Mouse (Mus musculus) forebrain, postnatal 0 days (tissue): ENCODE data around the gene Polr2c. TPM values are rescaled to one million over a fixed set of nuclear protein-coding genes. Genes with fewer than 3 reads are reported as not detected.

ENCODE experiments used
- ATAC-seq: fragments of 200-750 bp; cut with Nextera tagmentation; 2 replicates; pipeline ENCODE4 v1.8.0; 2017; ENCODE audit warnings: mild to moderate bottlenecking, moderate library complexity
- DNase-seq: peaks from one replicate; pipeline ENCODE4 v3.0.0-alpha.2; 2015
- H3K27ac ChIP-seq: fragments of 300-500 bp; sonication (generic); 2 replicates; pipeline ENCODE4 v1.5.1; 2014; ENCODE audit warnings: low read depth, mild to moderate bottlenecking, antibody characterized with exemption, low read length, moderate library complexity, mixed read lengths
- H3K27me3 ChIP-seq: fragments of 300-500 bp; sonication (generic); 2 replicates; pipeline ENCODE4 v1.6.1; 2014; ENCODE audit warnings: mild to moderate bottlenecking, low read length, mixed read lengths; ENCODE audit not compliant: insufficient read depth
- H3K36me3 ChIP-seq: fragments of 300-500 bp; sonication (generic); 2 replicates; pipeline ENCODE4 v1.6.1; 2014; ENCODE audit warnings: mild to moderate bottlenecking, moderate library complexity; ENCODE audit not compliant: insufficient read depth
- H3K4me1 ChIP-seq: fragments of 300-500 bp; sonication (generic); 2 replicates; pipeline ENCODE4 v1.6.1; 2014; ENCODE audit warnings: antibody characterized with exemption; ENCODE audit not compliant: insufficient read depth
- H3K4me2 ChIP-seq: fragments of 300-500 bp; sonication (generic); 2 replicates; pipeline ENCODE4 v1.6.1; 2014; ENCODE audit warnings: low read depth, mild to moderate bottlenecking, moderate library complexity
- H3K4me3 ChIP-seq: fragments of 300-500 bp; sonication (generic); 2 replicates; pipeline ENCODE4 v1.5.1; 2014; ENCODE audit warnings: low read depth, low read length, mixed read lengths
- H3K9ac ChIP-seq: fragments of 300-500 bp; sonication (generic); 2 replicates; pipeline ENCODE4 v1.6.1; 2014; ENCODE audit warnings: mild to moderate bottlenecking
- H3K9me3 ChIP-seq: fragments of 300-500 bp; sonication (generic); 2 replicates; pipeline ENCODE4 v1.6.1; 2016; ENCODE audit warnings: low read length
- CTCF ChIP-seq: sonication (generic); IDR thresholded peaks from 2 replicates; pipeline ENCODE4 v1.5.1; 2016; ENCODE audit warnings: antibody characterized with exemption, control low read depth, low read depth
- WGBS: fragments of 180-500 bp; shearing (Covaris S2); extraction: QIAGEN DNeasy Blood & Tissue Kit; methylation state at CpG from one replicate; pipeline ENCODE4 v1.1.7; 2014; 5-methylcytosine and 5-hydroxymethylcytosine counted together
- polyA plus RNA-seq: library from polyadenylated mRNA; unstranded; fragments of >200 nt; fragmentation: Nextera tagmentation; extraction: Ambion mirVana; gene quantifications from 2 replicates; pipeline ENCODE4 v1.2.1, GENCODE M21; 2015
- total RNA-seq: library from RNA; depleted of rRNA; stranded (reverse); fragments of >200 nt; gene quantifications from 2 replicates; pipeline ENCODE4 v1.2.3, GENCODE M21; 2014

The Polr2c gene
- total and polyA plus RNA-seq, 2 experiments from 2014 or later, result 59.5 to 101 TPM

DNA sequence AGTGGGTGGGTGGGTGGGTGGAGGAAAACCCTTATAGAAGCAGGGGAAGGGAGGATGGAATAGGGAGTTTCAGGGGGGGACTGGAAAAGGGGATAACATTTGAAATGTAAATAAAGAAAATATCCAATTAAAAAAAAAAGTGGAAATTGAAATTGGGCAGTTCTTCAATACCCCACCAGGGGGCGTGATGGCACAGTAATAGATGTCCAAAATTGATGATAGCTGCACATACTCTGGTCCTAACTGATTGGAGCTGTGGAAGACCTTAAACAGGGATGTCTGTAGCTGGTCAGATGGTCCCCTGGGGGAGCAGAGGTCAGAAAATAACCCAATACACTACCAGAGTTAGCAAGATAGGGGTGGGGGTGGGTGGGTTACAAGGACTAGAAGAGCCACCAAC is 42.7 kb upstream of the Polr2c start:
- H3K4me3 ChIP-seq, result no peak overlapping the region
- peaks cover 6% of the 10 kb centered on the region; the same call in 1 of the 2 replicates for H3K4me1 ChIP-seq
- peak; percentile 64 for TF ChIP-seq CTCF
- no peaks in the 10 kb centered on the region for H3K9me3 ChIP-seq
- no peak overlapping the region for H3K9ac ChIP-seq
- WGBS, result 0% methylated on average over 1 of the region's 1 CpGs
- H3K27me3 ChIP-seq, result no peaks in the 10 kb centered on the region
- H3K36me3 ChIP-seq, result no peaks in the 10 kb centered on the region; the same call in 1 of the 2 replicates
- H3K4me2 ChIP-seq, result no peak overlapping the region
- no peak overlapping the region for H3K27ac ChIP-seq
- ATAC-seq (no peak), DNase-seq (peak; percentile 39)

DNA sequence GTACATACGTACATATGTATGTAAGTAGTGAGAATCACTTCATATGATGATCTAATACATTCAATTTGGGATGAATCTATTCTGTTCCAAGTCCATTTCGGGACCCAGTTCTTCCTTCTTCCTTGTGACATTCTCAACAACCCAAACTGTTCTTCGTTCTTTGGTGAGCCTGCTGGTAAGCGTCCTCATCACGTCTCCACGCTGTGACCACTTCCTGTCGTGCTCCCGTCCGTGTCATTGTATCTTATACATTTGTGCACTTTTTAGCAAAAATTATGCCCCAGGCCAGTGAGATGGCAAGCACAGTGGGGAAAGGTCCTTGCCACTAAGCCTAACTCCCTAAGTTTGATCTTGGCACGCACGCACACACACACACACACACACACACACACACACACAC is 39.3 kb upstream of the Polr2c start:
- ATAC-seq (no peak), DNase-seq (no peak)
- Histone ChIP-seq H3K9me3 (no peaks in the 10 kb centered on the region), H3K4me2 (no peak overlapping the region), H3K27ac (no peak overlapping the region), H3K9ac (no peak overlapping the region), H3K36me3 (peaks cover 4% of the 10 kb centered on the region), H3K4me3 (no peak overlapping the region), H3K4me1 (no peaks in the 10 kb centered on the region), H3K27me3 (no peaks in the 10 kb centered on the region)
- no peak for TF ChIP-seq CTCF
- 95% methylated on average over 11 of the region's 11 CpGs for WGBS

DNA sequence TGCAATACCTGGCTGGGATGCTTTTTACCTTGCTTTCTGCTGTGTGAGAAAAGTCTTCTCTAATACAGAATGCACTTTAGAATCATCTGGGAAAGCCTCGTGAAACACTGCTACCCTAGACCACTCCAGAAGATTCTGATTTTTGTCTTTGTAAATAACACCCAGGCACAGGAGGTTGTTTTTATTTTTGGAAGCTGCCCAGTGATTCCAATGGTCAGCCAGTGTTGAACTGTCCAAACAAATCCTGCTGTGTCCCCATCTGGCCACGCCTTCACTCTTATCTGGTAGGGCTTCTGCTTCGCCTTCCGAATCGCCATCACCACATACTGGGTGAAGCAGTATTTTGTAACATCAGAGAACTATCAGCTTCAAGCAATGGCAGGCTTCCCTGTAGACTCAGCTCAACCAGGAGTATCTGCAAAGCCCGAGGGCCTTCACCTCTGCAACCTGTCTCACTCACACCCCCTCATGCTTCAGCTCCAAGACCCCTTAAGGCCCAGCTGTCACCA is 37.5 kb upstream of the Polr2c start:
- no peak for ATAC-seq
- Histone ChIP-seq H3K9ac (no peak overlapping the region), H3K4me3 (no peak overlapping the region), H3K27ac (no peak overlapping the region), H3K36me3 (peaks cover 22% of the 10 kb centered on the region), H3K27me3 (no peaks in the 10 kb centered on the region), H3K4me2 (no peak overlapping the region), H3K9me3 (no peaks in the 10 kb centered on the region), H3K4me1 (no peaks in the 10 kb centered on the region)
- TF ChIP-seq CTCF, result no peak
- WGBS, result 83% methylated on average over 6 of the region's 6 CpGs
- DNase-seq, result no peak

DNA sequence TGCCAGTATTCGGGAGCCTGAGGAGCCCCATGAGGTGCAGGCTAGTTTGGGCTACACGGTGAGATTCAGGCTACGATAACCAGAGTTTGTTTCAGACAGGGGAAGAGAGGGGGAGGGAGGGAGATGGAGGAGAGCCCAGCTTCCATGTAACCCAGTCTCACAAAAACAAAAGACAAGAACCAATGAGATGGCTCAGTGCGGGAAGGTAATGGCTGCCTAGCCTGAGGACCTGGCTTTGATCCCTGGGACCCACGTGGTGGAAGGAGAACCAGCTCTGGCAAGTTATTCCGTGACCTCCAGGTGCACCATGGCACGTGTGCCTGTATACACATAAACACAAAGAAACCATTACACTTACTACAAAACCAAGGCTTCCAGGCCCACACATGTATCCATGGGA is 36.7 kb upstream of the Polr2c start:
- 82% methylated on average over 7 of the region's 7 CpGs for WGBS
- TF ChIP-seq CTCF, result no peak
- no peak overlapping the region for H3K4me3 ChIP-seq
- no peaks in the 10 kb centered on the region for H3K27me3 ChIP-seq
- no peak for DNase-seq
- H3K4me2 ChIP-seq, result no peak overlapping the region
- peaks cover 28% of the 10 kb centered on the region for H3K36me3 ChIP-seq
- H3K9me3 ChIP-seq, result no peaks in the 10 kb centered on the region
- ATAC-seq, result no peak
- no peak overlapping the region for H3K27ac ChIP-seq
- no peak overlapping the region for H3K9ac ChIP-seq
- H3K4me1 ChIP-seq, result no peaks in the 10 kb centered on the region

DNA sequence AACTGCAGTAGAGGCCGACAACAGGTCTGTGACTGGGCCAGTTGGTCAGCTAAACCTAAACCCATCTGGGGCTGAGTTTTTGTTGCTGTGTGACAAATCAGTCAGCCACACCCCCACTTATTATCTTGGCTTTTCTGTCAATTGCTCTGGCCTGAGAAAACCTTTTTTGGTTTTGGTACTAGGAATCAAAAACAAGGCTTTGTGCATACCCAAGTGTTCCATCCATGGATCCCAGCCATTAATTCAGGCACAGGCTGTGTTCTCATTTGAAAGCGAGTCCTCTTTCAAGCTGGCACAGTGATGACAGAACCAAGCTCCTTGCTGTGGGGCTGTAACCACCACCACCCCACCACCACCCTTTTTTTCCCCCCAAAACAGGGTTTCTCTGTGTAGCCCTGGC is 35.9 kb upstream of the Polr2c start:
- Histone ChIP-seq H3K9me3 (no peaks in the 10 kb centered on the region), H3K27ac (no peak overlapping the region), H3K4me3 (no peak overlapping the region), H3K4me2 (no peak overlapping the region), H3K9ac (no peak overlapping the region), H3K36me3 (peaks cover 30% of the 10 kb centered on the region), H3K4me1 (no peaks in the 10 kb centered on the region), H3K27me3 (no peaks in the 10 kb centered on the region)
- 73% methylated on average over 2 of the region's 2 CpGs for WGBS
- TF ChIP-seq CTCF, result no peak
- DNase-seq, result no peak
- ATAC-seq, result no peak

DNA sequence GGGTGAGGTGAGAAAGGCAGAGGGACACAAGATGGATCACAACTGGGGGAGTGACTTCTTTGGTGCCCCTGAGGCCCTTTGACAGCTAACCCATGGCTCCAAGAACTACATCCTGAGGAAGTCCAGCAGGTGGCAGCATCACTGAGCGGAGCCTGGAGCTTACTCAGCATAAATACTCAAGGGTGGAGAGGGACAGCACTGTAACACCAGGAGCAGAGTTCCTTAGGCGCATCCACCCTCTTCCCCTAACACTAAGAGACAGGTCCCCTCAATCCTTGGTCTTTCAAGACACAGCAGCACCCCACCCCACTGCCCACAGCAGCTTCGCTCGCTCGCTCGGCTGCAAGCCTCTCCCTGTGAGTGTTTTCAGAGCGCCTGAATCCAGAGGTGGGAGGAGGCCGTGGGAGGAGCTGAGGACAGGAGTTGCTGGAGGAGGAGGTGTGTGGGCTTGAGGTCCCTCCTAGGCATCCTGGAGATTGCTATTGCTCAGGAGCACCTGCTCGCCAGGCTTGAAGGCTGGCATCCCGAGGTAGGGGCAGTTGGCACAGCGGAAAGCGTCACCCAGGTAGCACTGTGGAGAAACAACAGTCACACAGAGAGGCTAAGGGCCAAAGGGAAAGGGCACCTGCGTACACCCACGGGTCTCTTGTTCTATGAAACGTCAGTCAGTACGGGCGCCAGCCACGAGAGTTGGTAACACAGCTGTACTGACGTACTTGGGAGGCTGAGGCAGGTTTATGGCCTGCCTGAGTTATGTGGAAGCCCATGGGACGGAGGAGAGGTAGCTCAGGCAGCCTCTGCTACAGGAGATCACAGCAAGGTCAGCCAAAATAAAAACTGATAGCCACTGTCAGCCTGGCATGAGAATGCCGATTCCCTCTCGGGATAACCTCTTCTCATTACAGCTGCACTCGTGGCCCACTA is 34.4 kb upstream of the Polr2c start:
- H3K9me3 ChIP-seq, result no peaks in the 10 kb centered on the region
- ATAC-seq, result peak; percentile 84
- WGBS, result 79% methylated on average over 23 of the region's 23 CpGs
- H3K27ac ChIP-seq, result no peak overlapping the region
- no peaks in the 10 kb centered on the region for H3K27me3 ChIP-seq
- H3K4me3 ChIP-seq, result no peak overlapping the region
- peak; percentile 63 for DNase-seq
- no peak overlapping the region for H3K9ac ChIP-seq
- H3K4me2 ChIP-seq, result no peak overlapping the region
- peaks cover 40% of the 10 kb centered on the region for H3K36me3 ChIP-seq
- H3K4me1 ChIP-seq, result no peaks in the 10 kb centered on the region
- TF ChIP-seq CTCF, result peak; percentile 80

DNA sequence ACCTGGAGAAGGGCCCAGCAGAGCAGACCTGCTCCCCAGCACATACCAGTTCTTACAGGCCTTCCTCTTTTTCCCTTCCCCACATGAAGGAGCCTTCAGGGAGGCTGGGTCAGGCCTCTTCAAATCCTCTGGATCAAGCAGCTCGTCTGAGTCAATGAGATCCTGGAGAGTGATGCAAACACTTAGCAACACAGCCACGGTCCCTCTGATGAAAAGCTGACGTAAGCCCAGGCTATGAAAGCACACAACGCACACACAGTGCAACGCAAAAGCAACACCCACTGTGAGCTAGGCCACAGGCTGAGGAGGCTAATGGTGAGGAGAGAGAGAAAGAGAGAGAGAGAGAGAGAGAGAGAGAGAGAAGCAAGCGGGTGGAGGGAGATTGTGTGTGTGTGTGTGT is 32.1 kb upstream of the Polr2c start:
- no peaks in the 10 kb centered on the region for H3K4me1 ChIP-seq
- ATAC-seq (no peak), DNase-seq (no peak)
- H3K4me2 ChIP-seq, result no peak overlapping the region
- peaks cover 45% of the 10 kb centered on the region for H3K36me3 ChIP-seq
- no peaks in the 10 kb centered on the region for H3K9me3 ChIP-seq
- H3K4me3 ChIP-seq, result no peak overlapping the region
- H3K9ac ChIP-seq, result no peak overlapping the region
- H3K27ac ChIP-seq, result no peak overlapping the region
- 80% methylated on average over 6 of the region's 6 CpGs for WGBS
- no peaks in the 10 kb centered on the region for H3K27me3 ChIP-seq
- TF ChIP-seq CTCF, result no peak
